Mouse (Mus musculus): ENCODE results near the gene Pced1a. TPM values are rescaled to one million over a fixed set of nuclear protein-coding genes. Genes with fewer than 3 reads are reported as not detected.
"Not testable (repeated sequence)": the region's sequence is repeated elsewhere in the genome, so short reads cannot be mapped to it uniquely, and the experiment has no call there.

Gene Pced1a
- total RNA-seq, 2 experiments from 2014 or later, result 3.8 to 4.5 TPM

DNA sequence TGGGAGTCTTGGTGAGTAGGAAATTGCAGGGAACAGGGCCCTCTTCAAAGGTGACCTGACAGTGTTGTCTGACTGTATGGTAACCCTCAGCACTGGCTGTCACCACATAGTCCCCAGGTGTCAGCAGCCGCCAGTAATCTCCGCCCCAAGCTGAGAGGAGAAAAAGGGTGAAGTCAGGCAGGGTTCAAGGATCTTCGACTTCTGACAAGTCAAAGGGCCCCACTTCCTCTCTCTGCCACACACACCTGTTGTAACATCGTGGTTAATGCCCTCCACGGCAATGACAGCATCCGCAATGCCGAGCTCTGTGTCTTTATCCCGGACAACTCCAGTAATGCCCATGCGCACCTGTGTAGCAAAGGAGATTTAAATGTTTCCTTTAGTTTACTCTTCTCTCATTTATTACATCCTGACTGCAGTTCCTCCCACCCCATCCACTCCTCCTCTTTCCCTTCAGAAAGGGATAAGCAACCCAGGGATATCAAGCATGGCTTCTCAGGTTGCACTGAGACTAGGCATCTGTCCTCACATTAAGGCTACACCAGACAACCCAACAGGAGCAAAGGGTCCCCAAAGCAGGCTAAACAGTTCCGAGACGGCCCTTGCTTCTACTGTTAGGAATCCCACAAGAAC, 33.4 kb downstream of the Pced1a start:
- DNase-seq, result no peak

DNA sequence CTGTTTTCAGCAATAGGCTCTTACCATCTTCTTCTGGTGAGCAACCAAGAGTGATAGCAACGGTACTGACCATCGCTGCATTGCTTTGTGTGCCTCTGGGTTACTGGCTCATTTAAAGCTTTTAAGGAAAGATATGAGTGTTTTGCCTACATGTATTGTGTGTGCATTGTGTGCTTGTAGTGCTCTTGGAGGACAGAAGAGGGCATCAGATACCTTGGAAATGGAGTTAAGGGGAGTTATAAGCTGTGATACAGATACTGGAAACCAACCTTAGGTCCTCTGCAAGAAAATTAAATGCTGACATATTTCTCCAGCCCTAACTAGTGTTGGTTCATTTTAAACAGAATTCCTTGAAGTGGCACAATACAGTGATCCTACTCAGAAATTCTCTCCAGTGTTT, 35.7 kb downstream of the Pced1a start:
- DNase-seq, result no peak

DNA sequence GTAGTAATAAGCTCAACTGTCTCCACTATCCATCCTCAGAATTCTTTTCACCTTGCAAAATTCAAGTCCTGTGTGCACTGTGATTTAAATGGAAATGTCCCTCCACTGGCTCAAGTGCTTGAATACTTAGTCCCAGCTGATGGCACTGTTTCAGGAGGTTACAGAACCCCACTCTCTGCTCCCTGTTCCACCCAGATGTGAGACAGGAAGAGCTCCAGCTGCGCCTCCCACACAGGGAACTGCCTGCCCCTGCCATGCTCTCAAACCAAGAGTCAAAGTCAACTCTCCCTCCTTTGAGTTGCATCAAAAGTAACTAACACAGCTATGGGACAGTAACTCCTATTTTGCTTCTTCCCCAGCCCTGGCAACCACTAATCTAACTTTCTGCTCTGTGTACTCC, 38.3 kb downstream of the Pced1a start:
- no peak for DNase-seq

DNA sequence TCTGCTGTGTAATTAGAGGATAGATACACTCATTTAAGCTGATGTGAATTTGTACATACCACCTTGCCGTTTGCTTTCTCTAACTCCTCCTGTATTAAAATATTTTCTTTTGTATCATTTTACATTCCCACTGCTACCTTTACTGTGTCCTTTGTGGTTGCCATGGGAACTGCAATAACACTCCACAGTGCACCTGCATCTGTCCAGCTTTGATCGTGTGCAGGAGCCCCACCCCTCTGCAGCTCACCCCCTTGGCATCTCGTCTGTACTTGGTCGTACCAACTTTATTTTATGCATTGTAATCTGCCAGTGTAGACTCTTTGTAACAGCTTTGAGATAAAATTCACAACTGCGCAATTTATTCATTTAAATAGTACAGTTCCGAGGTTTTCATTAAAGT, 40.6 kb downstream of the Pced1a start:
- DNase-seq, result no peak

DNA sequence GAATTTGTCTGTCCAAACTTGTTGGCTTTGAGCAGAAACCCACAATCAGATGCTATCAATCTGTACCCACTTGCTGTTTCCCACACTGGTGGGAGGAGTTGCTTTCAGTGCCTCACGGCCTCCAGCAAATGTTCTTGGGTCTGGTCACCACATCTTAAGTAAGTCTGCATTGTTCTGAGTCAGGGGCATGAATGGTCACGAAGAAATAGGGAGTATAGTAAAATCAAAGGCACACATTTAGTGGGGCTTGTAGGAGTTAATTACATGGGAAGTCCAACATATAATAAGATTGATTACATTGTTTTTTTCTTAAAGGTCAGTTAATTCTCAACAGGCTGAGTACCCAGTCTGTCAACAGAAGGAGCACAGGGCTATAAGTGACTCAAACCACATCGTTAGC, 41.3 kb downstream of the Pced1a start:
- DNase-seq, result no peak

DNA sequence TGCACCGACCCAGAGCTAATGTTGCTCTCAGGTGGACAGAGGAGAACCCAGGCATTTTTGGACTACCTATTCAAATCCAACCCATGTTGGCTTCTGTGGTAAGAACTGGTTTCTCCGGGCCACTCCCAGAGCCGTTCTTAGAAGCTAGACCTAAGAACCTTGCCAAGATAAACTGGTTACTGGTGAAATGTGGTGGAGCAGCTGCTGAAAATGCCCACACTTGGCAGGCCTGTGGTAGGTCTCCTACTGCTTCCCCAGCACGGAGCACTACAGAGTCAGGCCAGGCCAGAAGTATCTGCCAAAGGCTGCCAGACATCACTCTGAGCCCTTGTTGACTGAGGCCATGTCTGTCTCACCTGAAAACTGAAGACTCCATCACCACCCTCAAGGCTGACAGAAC, 49.5 kb downstream of the Pced1a start:
- DNase-seq, result no peak

DNA sequence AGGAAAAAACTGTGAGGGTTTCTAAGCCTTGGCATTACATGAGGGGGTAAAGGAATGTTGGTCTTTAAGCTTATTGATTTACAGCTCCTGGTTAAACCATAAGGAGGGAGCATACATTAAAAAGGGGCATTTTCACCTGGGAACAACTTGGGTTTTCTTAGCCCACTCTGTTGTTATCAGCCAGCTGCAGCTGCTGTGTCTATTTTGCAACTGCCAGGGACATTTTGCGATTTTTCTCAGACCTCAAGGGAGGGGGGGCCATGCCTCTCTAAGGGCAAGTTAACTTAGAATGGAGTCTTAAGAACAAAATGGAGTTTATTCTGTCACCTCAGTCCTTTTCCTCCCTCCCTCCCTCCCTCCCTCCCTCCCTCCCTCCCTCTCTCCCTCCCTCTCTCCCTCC, 51.5 kb downstream of the Pced1a start:
- DNase-seq, result not testable (repeated sequence)

DNA sequence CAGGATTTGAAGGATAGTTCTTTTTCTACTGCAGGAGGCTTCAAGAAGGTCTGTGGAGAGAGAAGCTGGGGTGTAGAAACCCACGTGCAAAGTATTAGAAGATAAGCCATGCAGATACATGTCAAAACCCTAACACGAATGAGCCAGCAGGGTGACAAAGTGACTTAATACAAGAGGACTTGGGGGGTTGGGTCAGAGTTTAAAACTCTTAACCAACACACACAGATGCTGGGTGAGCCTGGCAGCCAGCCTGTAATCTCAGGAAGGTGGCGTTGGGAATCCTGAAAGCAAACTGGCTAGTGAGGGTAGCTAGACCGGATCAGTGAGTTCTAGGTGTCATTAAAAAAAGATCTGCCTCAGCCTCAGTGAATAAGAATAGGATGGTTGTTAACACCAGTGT, 57.1 kb downstream of the Pced1a start:
- no peak for DNase-seq

Other genes starting within 250 kb of the Pced1a start
- 100 to 1,000 TPM; 118 to 122 TPM for gene Snrpb, start 245.3 kb downstream of the Pced1a start, total RNA-seq (2021)
- gene Tmc2, start 229.5 kb downstream of the Pced1a start, total RNA-seq (2021), result not detected
- gene Nop56, start 150.3 kb downstream of the Pced1a start, total RNA-seq (2021), result 10 to 100 TPM; 31.3 to 33.0 TPM
- 100 to 1,000 TPM; 461 to 484 TPM for gene Idh3b, start 140.2 kb downstream of the Pced1a start, total RNA-seq (2021)
- under 1 TPM; 0.19 to 0.49 TPM for gene Ebf4, start 129.5 kb downstream of the Pced1a start, total RNA-seq (2021)
- 1 to 10 TPM; 1.8 to 5.7 TPM for gene Cpxm1, start 27.1 kb downstream of the Pced1a start, total RNA-seq (2021)
- gene Gm28372, start 19.5 kb downstream of the Pced1a start, total RNA-seq (2021), result not detected
- gene 1700020A23Rik, start 19.4 kb downstream of the Pced1a start, total RNA-seq (2021), result not detected
- not detected for gene Tmem239, start 18.2 kb downstream of the Pced1a start, total RNA-seq (2021)
- gene Vps16, start 362 bp downstream of the Pced1a start, total RNA-seq (2021), result 10 to 100 TPM; 16.2 to 16.8 TPM
- gene Ptpra, start 25.6 kb upstream of the Pced1a start, total RNA-seq (2021), result 10 to 100 TPM; 17.3 to 21.4 TPM
- 10 to 100 TPM; 44.9 to 45.0 TPM for gene Mrps26, start 139.0 kb upstream of the Pced1a start, total RNA-seq (2021)
- not detected for gene Oxt, start 151.5 kb upstream of the Pced1a start, total RNA-seq (2021)
- not detected for gene Avp, start 157.9 kb upstream of the Pced1a start, total RNA-seq (2021)
- 1 to 10 TPM; 5.0 to 6.4 TPM for gene Fastkd5, start 205.3 kb upstream of the Pced1a start, total RNA-seq (2021)
- 1 to 10 TPM; 3.3 to 3.8 TPM for gene Ubox5, start 205.3 kb upstream of the Pced1a start, total RNA-seq (2021)
- gene Lzts3, start 218.1 kb upstream of the Pced1a start, total RNA-seq (2021), result 1 to 10 TPM; 2.1 to 2.4 TPM
- gene Ddrgk1, start 240.0 kb upstream of the Pced1a start, total RNA-seq (2021), result 100 to 1,000 TPM in 1 of 2 experiments, 10 to 100 TPM in 1; 84.6 to 103 TPM
- gene Itpa, start 242.9 kb upstream of the Pced1a start, total RNA-seq (2021), result 10 to 100 TPM; 11.9 to 13.3 TPM